9 mouse cellular contexts compared by ENCODE assay signal in the genomic region with DNA sequence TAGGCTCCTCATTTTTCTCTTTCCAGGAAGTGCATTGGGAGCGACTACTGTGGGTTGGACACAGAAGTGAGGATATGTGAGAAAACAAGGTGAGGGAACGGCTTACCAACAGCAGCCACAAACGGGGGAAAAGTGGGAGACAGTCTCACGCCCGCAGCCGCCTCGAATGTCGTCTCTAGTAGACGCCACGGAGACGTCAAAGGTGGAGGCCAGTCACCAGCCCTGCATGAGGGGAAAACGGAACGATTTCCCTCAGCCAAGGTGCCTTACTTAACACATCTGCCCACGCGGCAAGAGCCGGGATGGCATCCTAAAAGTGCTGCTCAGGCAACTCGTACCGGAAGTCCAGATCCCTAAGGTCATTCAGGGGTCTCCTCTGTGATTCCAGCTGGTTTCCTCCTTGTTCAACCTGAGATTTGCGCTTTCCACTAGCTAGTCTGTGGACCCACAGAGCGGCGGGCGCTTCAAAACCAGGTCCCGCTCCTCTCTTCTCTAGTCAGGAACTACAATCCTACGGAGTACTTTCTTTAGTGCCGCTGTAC. TPM values are rescaled to one million over a fixed set of nuclear protein-coding genes. Genes with fewer than 3 reads are reported as not detected.
DNase-seq lines count a peak whose midpoint lies in the region; ATAC-seq and TF ChIP-seq lines count a peak whose summit lies in the region.
"Had no signal": no experiment of that assay in that cellular context is flagged by ENCODE, and none has a peak within 500 bp of the region (broad histone marks: within the 10 kb centered on the region; RNA-seq: fewer than 3 reads in every experiment).

No protein-coding gene starts in this region.

- no peak overlapping the region; the same call in 1 of the 2 replicates for H3K27ac ChIP-seq in embryonic facial prominence, embryonic 10.5 days (replicated peaks)
- H3K27ac ChIP-seq in hindbrain, postnatal 0 days: peak overlapping the region; percentile 90

- ATAC-seq in hindbrain, postnatal 0 days: peak; percentile 1; the same call in 1 of the 2 replicates
- no peak for ATAC-seq in inflammation-experienced regulatory T-cells, adult 6 months

- H3K27me3 ChIP-seq in E14TG2a.4 (ENCODE audit: insufficient read depth, low read length): peaks cover 42% of the 10 kb centered on the region
- peaks cover 70% of the 10 kb centered on the region for H3K27me3 ChIP-seq in embryonic facial prominence, embryonic 10.5 days (replicated peaks; ENCODE audit: low read depth, poor library complexity, severe bottlenecking)
- no peaks in the 10 kb centered on the region; the same call in 1 of the 2 replicates for H3K27me3 ChIP-seq in hindbrain, postnatal 0 days (ENCODE audit: insufficient read depth, low read length)

- peaks cover 12% of the 10 kb centered on the region for H3K36me3 ChIP-seq in E14TG2a.4 (ENCODE audit: insufficient read depth, low read length)
- no peaks in the 10 kb centered on the region for H3K36me3 ChIP-seq in embryonic facial prominence, embryonic 10.5 days (replicated peaks)
- H3K36me3 ChIP-seq in hindbrain, postnatal 0 days (ENCODE audit: insufficient read depth, low read length): peaks cover 13% of the 10 kb centered on the region; the same call in 1 of the 2 replicates

- 0 out of 2 replicates have a peak, but pooled peaks have one; percentile 2 for TF ChIP-seq CTCF in E14TG2a.4 (conservative IDR thresholded peaks at IDR 0.05; ENCODE audit: low read length)
- TF ChIP-seq CTCF in hindbrain, postnatal 0 days (IDR thresholded peaks at IDR 0.05; ENCODE audit: low read depth): peak; percentile 35

- H3K9ac ChIP-seq in hindbrain, postnatal 0 days (replicated peaks; ENCODE audit: low read length): peak overlapping the region; percentile 81

- peak overlapping the region; percentile 71 for H3K4me2 ChIP-seq in hindbrain, postnatal 0 days (ENCODE audit: low read depth, low read length)

- H3K4me1 ChIP-seq in E14TG2a.4 (replicated peaks; ENCODE audit: low read depth, low read length): peaks cover 40% of the 10 kb centered on the region
- H3K4me1 ChIP-seq in embryonic facial prominence, embryonic 10.5 days: peaks cover 39% of the 10 kb centered on the region
- H3K4me1 ChIP-seq in hindbrain, postnatal 0 days (ENCODE audit: insufficient read depth, low read length): peaks cover 6% of the 10 kb centered on the region; the same call in 1 of the 2 replicates

- H3K4me3 ChIP-seq in E14TG2a.4 (replicated peaks; ENCODE audit: low read length): peak overlapping the region; percentile 80
- peak overlapping the region; percentile 64 for H3K4me3 ChIP-seq in embryonic facial prominence, embryonic 10.5 days
- peak overlapping the region; percentile 70 for H3K4me3 ChIP-seq in hindbrain, postnatal 0 days (ENCODE audit: low read length)

- DNase-seq in cerebellum, postnatal 10 days: peak; percentile 49 to 62
- DNase-seq in cerebellum, adult 9-11 months: no peak
- no peak for DNase-seq in embryonic facial prominence, embryonic 10.5 days (ENCODE audit: low spot score)
- peak; percentile 66 for DNase-seq in hindbrain, postnatal 0 days (ENCODE audit: low spot score)
- DNase-seq in layer of hippocampus, postnatal 25 days (ENCODE audit: extremely low spot score in 1 of 2, low spot score in 1 of 2): no peak
- DNase-seq in spleen, postnatal 10 days (ENCODE audit: low spot score in 2 of 2): no peak
- DNase-seq: lung, adult 18-20 months had no signal

- 5% methylated on average over 25 of the region's 25 CpGs for WGBS in embryonic facial prominence, embryonic 10.5 days
- 4% methylated on average over 25 of the region's 25 CpGs for WGBS in hindbrain, postnatal 0 days

- no peaks in the 10 kb centered on the region for H3K9me3 ChIP-seq in E14TG2a.4 (ENCODE audit: low read length)
- no peaks in the 10 kb centered on the region for H3K9me3 ChIP-seq in embryonic facial prominence, embryonic 10.5 days
- H3K9me3 ChIP-seq in hindbrain, postnatal 0 days (ENCODE audit: low read length): no peaks in the 10 kb centered on the region

RNA-seq across cellular contexts. Expression of gene Celsr3, which starts 1.9 kb away (rescaled TPM):
- 1.6 and 1.7 TPM in 2 replicates for polyA plus RNA-seq in embryonic facial prominence, embryonic 10.5 days (2016; fragmentation: Nextera tagmentation; extraction: Ambion mirVana)
- total RNA-seq in hindbrain, postnatal 0 days (2014; rRNA removed): 49.2 and 86.4 TPM in 2 replicates
- 5.8 and 7.8 TPM in 2 replicates for polyA plus RNA-seq in hindbrain, postnatal 0 days (2015; fragmentation: Nextera tagmentation; extraction: Ambion mirVana)
- not detected for polyA plus RNA-seq in inflammation-experienced regulatory T-cells, adult 6 months (2017; shearing (Covaris generic))
- 10 to 100 TPM; 42.5 to 66.0 TPM for total RNA-seq in layer of hippocampus, postnatal 25 days (2021)

RNA-seq across cellular contexts. Expression of gene Nckipsd, which starts 16.0 kb away (rescaled TPM):
- polyA plus RNA-seq in embryonic facial prominence, embryonic 10.5 days (2016; fragmentation: Nextera tagmentation; extraction: Ambion mirVana): 14.8 and 15.0 TPM in 2 replicates
- 33.6 and 72.6 TPM in 2 replicates for total RNA-seq in hindbrain, postnatal 0 days (2014; rRNA removed)
- polyA plus RNA-seq in hindbrain, postnatal 0 days (2015; fragmentation: Nextera tagmentation; extraction: Ambion mirVana): 22.8 and 23.5 TPM in 2 replicates
- 1 to 10 TPM; 6.0 to 7.1 (median 6.8) TPM for polyA plus RNA-seq in inflammation-experienced regulatory T-cells, adult 6 months (2017; shearing (Covaris generic))
- total RNA-seq in layer of hippocampus, postnatal 25 days (2021): 10 to 100 TPM; 64.9 to 68.1 TPM

RNA-seq across cellular contexts. Expression of gene Slc26a6, which starts 28.9 kb away (rescaled TPM):
- polyA plus RNA-seq in embryonic facial prominence, embryonic 10.5 days (2016; fragmentation: Nextera tagmentation; extraction: Ambion mirVana): 13.3 and 14.0 TPM in 2 replicates
- total RNA-seq in hindbrain, postnatal 0 days (2014; rRNA removed): 30.3 and 31.8 TPM in 2 replicates
- polyA plus RNA-seq in hindbrain, postnatal 0 days (2015; fragmentation: Nextera tagmentation; extraction: Ambion mirVana): 20.0 and 21.3 TPM in 2 replicates
- polyA plus RNA-seq in inflammation-experienced regulatory T-cells, adult 6 months (2017; shearing (Covaris generic)): 10 to 100 TPM in 1 of 3 experiments, 1 to 10 TPM in 2; 7.3 to 12.6 (median 8.2) TPM
- 10 to 100 TPM; 21.4 to 21.5 TPM for total RNA-seq in layer of hippocampus, postnatal 25 days (2021)

RNA-seq across cellular contexts. Expression of gene Ip6k2, which starts 40.6 kb away (rescaled TPM):
- 94.0 and 103 TPM in 2 replicates for polyA plus RNA-seq in embryonic facial prominence, embryonic 10.5 days (2016; fragmentation: Nextera tagmentation; extraction: Ambion mirVana)
- 122 and 126 TPM in 2 replicates for total RNA-seq in hindbrain, postnatal 0 days (2014; rRNA removed)
- polyA plus RNA-seq in hindbrain, postnatal 0 days (2015; fragmentation: Nextera tagmentation; extraction: Ambion mirVana): 187 and 189 TPM in 2 replicates
- polyA plus RNA-seq in inflammation-experienced regulatory T-cells, adult 6 months (2017; shearing (Covaris generic)): 10 to 100 TPM; 10.9 to 24.0 (median 19.8) TPM
- total RNA-seq in layer of hippocampus, postnatal 25 days (2021): 100 to 1,000 TPM; 203 to 244 TPM

Comparison
In these comparisons a context has a peak if more than half of its experiments do, and no peak if none do; other contexts are left out.
1. DNase-seq: peak in cerebellum, postnatal 10 days (2 of 2) and hindbrain, postnatal 0 days (single experiment); none in cerebellum, adult 9-11 months (single experiment), embryonic facial prominence, embryonic 10.5 days (single experiment), layer of hippocampus, postnatal 25 days (0 of 2) and spleen, postnatal 10 days (0 of 2).
2. Peak in every context shown above with its lines, with median percentiles within 50 percentile points of each other: H3K4me3 ChIP-seq.